Mouse (Mus musculus): ENCODE data around the gene Zscan12.

Zscan12 gene

GRCm38 (mm10) chr13:21402287-21402846 is 39.7 kb downstream of the Zscan12 start, which contains the start of gene Zkscan3:
Gene Zkscan3 (minus strand): TSS chr13:21402755.
- peak; percentile 84 for DNase-seq (ENCODE audit: low spot score)

- no peak for DNase-seq (ENCODE audit: low spot score)
Measured at GRCm38 (mm10) chr13:21402848-21403247, 40.2 kb downstream of the Zscan12 start.

GRCm38 (mm10) chr13:21407341-21407740 is 44.7 kb downstream of the Zscan12 start:
- DNase-seq (ENCODE audit: low spot score) = no peak

- peak; percentile 88 for DNase-seq (ENCODE audit: low spot score)
Measured at GRCm38 (mm10) chr13:21407969-21408804, 45.6 kb downstream of the Zscan12 start.

- DNase-seq (ENCODE audit: low spot score) = peak; percentile 8
Measured at GRCm38 (mm10) chr13:21408805-21409459, 46.3 kb downstream of the Zscan12 start.

- DNase-seq (ENCODE audit: low spot score) = no peak
Measured at GRCm38 (mm10) chr13:21414231-21415212, 51.9 kb downstream of the Zscan12 start.

GRCm38 (mm10) chr13:21415266-21415665 is 52.6 kb downstream of the Zscan12 start:
- DNase-seq (ENCODE audit: low spot score) = no peak

GRCm38 (mm10) chr13:21415750-21416149 is 53.1 kb downstream of the Zscan12 start:
- no peak for DNase-seq (ENCODE audit: low spot score)

GRCm38 (mm10) chr13:21417298-21418010 is 54.8 kb downstream of the Zscan12 start:
- DNase-seq (ENCODE audit: low spot score) = no peak

GRCm38 (mm10) chr13:21418865-21419264 is 56.2 kb downstream of the Zscan12 start:
- no peak for DNase-seq (ENCODE audit: low spot score)
